Mouse (Mus musculus): Measurements from ENCODE around the gene Kremen2.

Gene Kremen2

GRCm38 (mm10) chr17:23758801-23759200 lies 13.2 kb upstream of the Kremen2 start:
- peak in 1 of 2 experiments; percentile 59 for DNase-seq

GRCm38 (mm10) chr17:23757581-23757980 lies 11.9 kb upstream of the Kremen2 start:
- DNase-seq: no peak

- DNase-seq: peak; percentile 46 to 49
Measured at GRCm38 (mm10) chr17:23755689-23756088, 10.1 kb upstream of the Kremen2 start.

GRCm38 (mm10) chr17:23749400-23750191 lies 4.0 kb upstream of the Kremen2 start:
- no peak for DNase-seq

- peak; percentile 86 to 90 for DNase-seq
Measured at GRCm38 (mm10) chr17:23748631-23749391, 3.2 kb upstream of the Kremen2 start.

- no peak for DNase-seq
Measured at GRCm38 (mm10) chr17:23748026-23748425, 2.4 kb upstream of the Kremen2 start.

GRCm38 (mm10) chr17:23747471-23747870 lies 1.8 kb upstream of the Kremen2 start:
- DNase-seq: no peak

GRCm38 (mm10) chr17:23746767-23747166 lies 1.1 kb upstream of the Kremen2 start:
- no peak for DNase-seq

GRCm38 (mm10) chr17:23746311-23746710 lies 678 bp upstream of the Kremen2 start:
- DNase-seq: no peak

- DNase-seq: no peak
Measured at GRCm38 (mm10) chr17:23744651-23745050, 982 bp downstream of the Kremen2 start.

GRCm38 (mm10) chr17:23744076-23744475 lies 1.6 kb downstream of the Kremen2 start:
- no peak for DNase-seq

- no peak for DNase-seq
Measured at GRCm38 (mm10) chr17:23742941-23743340, 2.7 kb downstream of the Kremen2 start.

- peak; percentile 26 to 75 for DNase-seq
Measured at GRCm38 (mm10) chr17:23742210-23742793, 3.3 kb downstream of the Kremen2 start.

GRCm38 (mm10) chr17:23741359-23742209 lies 4.0 kb downstream of the Kremen2 start:
- no peak for DNase-seq

GRCm38 (mm10) chr17:23740598-23741021 lies 5.0 kb downstream of the Kremen2 start, which contains the start of gene Paqr4:
TSS of gene Paqr4 (minus strand) at chr17:23740867.
- no peak for DNase-seq

GRCm38 (mm10) chr17:23740136-23740584 lies 5.5 kb downstream of the Kremen2 start:
- DNase-seq: peak; percentile 91 to 92

- no peak for DNase-seq
Measured at GRCm38 (mm10) chr17:23739202-23740135, 6.2 kb downstream of the Kremen2 start.

- no peak for DNase-seq
Measured at GRCm38 (mm10) chr17:23738836-23739201, 6.8 kb downstream of the Kremen2 start.

- peak in 1 of 2 experiments; percentile 11 for DNase-seq
Measured at GRCm38 (mm10) chr17:23737493-23738445, 7.9 kb downstream of the Kremen2 start.

GRCm38 (mm10) chr17:23734341-23734740 lies 11.3 kb downstream of the Kremen2 start:
- DNase-seq: peak in 1 of 2 experiments; percentile 25

All from kidney, postnatal 36 days (tissue).